Mouse (Mus musculus) embryonic fibroblast, embryonic 13.5 days (primary cell): ENCODE results near the gene Mybpc2.

Experiments
- CTCF ChIP-seq: IDR thresholded peaks from 2 replicates; pipeline ENCODE4 v1.5.1; 2011; ENCODE audit warnings: mild to moderate bottlenecking, control low read depth, low read length, moderate library complexity, borderline replicate concordance; ENCODE audit not compliant: insufficient read depth
- POLR2A ChIP-seq: IDR thresholded peaks from 2 replicates; pipeline ENCODE4 v1.6.1; 2011; ENCODE audit warnings: low read depth, mild to moderate bottlenecking, control low read depth, low read length, moderate library complexity

DNA sequence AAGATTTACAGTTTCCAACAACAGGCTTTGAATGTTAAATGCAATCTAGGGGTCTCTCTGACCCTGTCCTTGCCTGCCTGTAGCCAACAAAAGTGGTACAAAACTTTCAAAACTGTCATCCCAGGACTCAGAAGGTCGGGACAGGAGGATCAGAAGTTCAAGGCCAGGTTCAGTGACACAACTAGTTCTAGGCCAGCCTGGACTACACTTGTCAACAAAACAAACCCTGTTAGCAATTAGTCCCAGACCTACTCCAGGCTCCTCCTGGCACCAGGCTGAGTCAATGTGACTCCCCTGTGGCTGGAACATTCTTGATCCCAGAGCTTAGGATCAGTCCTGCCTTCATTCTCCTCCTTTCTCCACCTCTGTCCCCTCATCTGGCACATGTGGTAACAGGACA is 25.5 kb downstream of the Mybpc2 start:
- no peak for TF ChIP-seq CTCF
- TF ChIP-seq POLR2A: no peak
